15 mouse cellular contexts compared by ENCODE assay signal in the genomic region with DNA sequence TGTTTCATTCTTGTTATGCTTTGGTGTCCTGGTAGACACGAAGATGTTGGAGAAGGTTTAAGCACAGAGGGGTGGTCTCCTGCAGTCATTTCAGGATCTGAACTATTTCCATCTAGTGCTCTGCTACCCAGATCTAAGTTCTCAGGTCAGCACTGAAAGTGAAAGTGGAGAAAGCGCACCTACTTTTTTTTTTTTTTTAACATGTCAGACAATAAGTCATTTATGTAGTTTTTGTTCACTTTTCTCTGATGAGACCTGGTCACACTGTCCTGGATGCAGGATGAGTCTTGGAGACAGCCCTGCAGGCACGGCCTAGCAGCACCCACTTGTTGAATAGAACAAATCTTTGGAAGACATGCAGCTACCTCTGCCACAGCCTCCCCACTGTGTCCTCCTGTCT.
"Had no signal": no experiment of that assay in that cellular context is flagged by ENCODE, and none has a peak within 500 bp of the region (broad histone marks: within the 10 kb centered on the region; RNA-seq: fewer than 3 reads in every experiment).

No protein-coding gene starts in this region.

- H3K27me3 ChIP-seq: limb, embryonic 12.5 days; midbrain, embryonic 12.5 days; neural tube, embryonic 15.5 days; stomach, embryonic 15.5 days had no signal

- H3K4me1 ChIP-seq: limb, embryonic 12.5 days; midbrain, embryonic 12.5 days; neural tube, embryonic 15.5 days; stomach, embryonic 15.5 days had no signal

- H3K27ac ChIP-seq: left cerebral cortex, adult 2 months; limb, embryonic 12.5 days; liver, embryonic 14.5 days; midbrain, embryonic 12.5 days; neural tube, embryonic 15.5 days; stomach, embryonic 15.5 days had no signal

- H3K4me2 ChIP-seq: limb, embryonic 12.5 days; midbrain, embryonic 12.5 days; neural tube, embryonic 15.5 days; stomach, embryonic 15.5 days had no signal

- H3K9me3 ChIP-seq: limb, embryonic 12.5 days; midbrain, embryonic 12.5 days; neural tube, embryonic 15.5 days; stomach, embryonic 15.5 days had no signal

- H3K36me3 ChIP-seq: limb, embryonic 12.5 days; midbrain, embryonic 12.5 days; neural tube, embryonic 15.5 days; stomach, embryonic 15.5 days had no signal

- ATAC-seq: intestine, postnatal 0 days; midbrain, embryonic 16.5 days had no signal

- H3K4me3 ChIP-seq: left cerebral cortex, adult 2 months; limb, embryonic 12.5 days; midbrain, embryonic 12.5 days; neural tube, embryonic 15.5 days; stomach, embryonic 15.5 days had no signal

- DNase-seq: kidney, adult 8-10 months; kidney, postnatal 25 days; lung, adult 18-20 months; right cerebral cortex, adult 18-20 months; right cerebral cortex, postnatal 25 days; thymus, adult 2 months; thymus, postnatal 36 days had no signal

- H3K9ac ChIP-seq: limb, embryonic 12.5 days; liver, embryonic 14.5 days; midbrain, embryonic 12.5 days; neural tube, embryonic 15.5 days; stomach, embryonic 15.5 days had no signal
